Mouse (Mus musculus) lung, postnatal 14 days (tissue): ENCODE measurements around the gene Rab5if.
"Not testable (repeated sequence)": the region's sequence is repeated elsewhere in the genome, so short reads cannot be mapped to it uniquely, and the experiment has no call there.

Experiments used
- DNase-seq: peaks from one replicate; pipeline ENCODE4 v3.0.0; 2021

The Rab5if gene

GRCm38 (mm10) chr2:156892240-156892639, 29.3 kb downstream of the Rab5if start:
- DNase-seq: no peak

GRCm38 (mm10) chr2:156892821-156893220, 29.9 kb downstream of the Rab5if start:
- DNase-seq: no peak

- no peak for DNase-seq
Observed at GRCm38 (mm10) chr2:156894496-156895265, 31.8 kb downstream of the Rab5if start.

- no peak for DNase-seq
Observed at GRCm38 (mm10) chr2:156896384-156896914, 33.5 kb downstream of the Rab5if start.

GRCm38 (mm10) chr2:156897034-156897433, 34.1 kb downstream of the Rab5if start:
- no peak for DNase-seq

GRCm38 (mm10) chr2:156898374-156898773, 35.4 kb downstream of the Rab5if start:
- no peak for DNase-seq

- no peak for DNase-seq
Observed at GRCm38 (mm10) chr2:156899184-156899583, 36.3 kb downstream of the Rab5if start.

- no peak for DNase-seq
Observed at GRCm38 (mm10) chr2:156901344-156901743, 38.4 kb downstream of the Rab5if start.

GRCm38 (mm10) chr2:156901883-156902282, 39.0 kb downstream of the Rab5if start:
- no peak for DNase-seq

GRCm38 (mm10) chr2:156902411-156902810, 39.5 kb downstream of the Rab5if start:
- not testable (repeated sequence) for DNase-seq

- no peak for DNase-seq
Observed at GRCm38 (mm10) chr2:156903367-156903766, 40.4 kb downstream of the Rab5if start.

GRCm38 (mm10) chr2:156904976-156905717, 42.2 kb downstream of the Rab5if start:
- peak; percentile 78 for DNase-seq

GRCm38 (mm10) chr2:156905931-156906330, 43.0 kb downstream of the Rab5if start:
- not testable (repeated sequence) for DNase-seq

- DNase-seq: no peak
Observed at GRCm38 (mm10) chr2:156913191-156913590, 50.3 kb downstream of the Rab5if start.

- DNase-seq: no peak
Observed at GRCm38 (mm10) chr2:156915559-156915958, 52.6 kb downstream of the Rab5if start.

- DNase-seq: no peak
Observed at GRCm38 (mm10) chr2:156916419-156917125, 53.6 kb downstream of the Rab5if start.

GRCm38 (mm10) chr2:156918562-156918961, 55.6 kb downstream of the Rab5if start:
- no peak for DNase-seq

GRCm38 (mm10) chr2:156919191-156919590, 56.3 kb downstream of the Rab5if start:
- DNase-seq: not testable (repeated sequence)

- DNase-seq: no peak
Observed at GRCm38 (mm10) chr2:156919796-156920195, 56.9 kb downstream of the Rab5if start.

GRCm38 (mm10) chr2:156923057-156923456, 60.1 kb downstream of the Rab5if start:
- DNase-seq: no peak
